Mouse (Mus musculus) monocyte, adult 5-6 weeks (primary cell): ENCODE results near the gene Gtsf1l. TPM values are rescaled to one million over a fixed set of nuclear protein-coding genes. Genes with fewer than 3 reads are reported as not detected.

Source experiments
- ATAC-seq: fragments of 153-309, 156-312 bp; replicated peaks from 2 replicates; pipeline ENCODE4 v1.8.0; 2017; ENCODE audit warnings: mild to moderate bottlenecking; ENCODE audit not compliant: low TSS enrichment, insufficient number of reproducible peaks, severe bottlenecking, poor library complexity, low FRiP score
- total RNA-seq: library from RNA; stranded (forward); fragments of 200-1000, 200-491, 200-594 nt; gene quantifications from 3 replicates; pipeline ENCODE4 v1.2.3, GENCODE M21; 2017

Gene Gtsf1l
- total RNA-seq, 1 experiment from 2014 or later, result not detected

GRCm38 (mm10) chr2:163056584-163056983, 31.1 kb downstream of the Gtsf1l start:
- ATAC-seq, result no peak

DNA sequence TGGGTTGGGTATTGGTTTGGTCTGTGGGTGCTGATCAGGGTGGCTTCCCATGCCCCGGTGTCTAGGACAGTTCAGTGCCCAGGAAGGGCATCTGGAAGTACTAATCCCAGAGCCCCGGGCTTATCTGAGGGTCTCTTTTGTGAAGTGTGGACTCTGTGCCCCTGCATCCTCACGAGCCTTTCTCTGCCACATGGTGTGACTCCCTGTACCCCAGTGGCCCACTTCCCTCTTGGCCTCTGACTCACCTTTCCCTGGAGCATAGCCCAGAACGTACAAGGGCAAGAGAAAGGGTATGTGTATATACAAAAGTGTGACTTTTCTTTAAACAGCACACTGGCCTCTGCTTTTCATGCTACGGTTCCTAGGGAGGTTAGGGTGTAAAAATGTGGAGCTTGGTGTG, 31.9 kb downstream of the Gtsf1l start:
- ATAC-seq, result no peak

- ATAC-seq, result no peak
These were observed 32.7 kb downstream of the Gtsf1l start for GRCm38 (mm10) chr2:163054891-163055494.

DNA sequence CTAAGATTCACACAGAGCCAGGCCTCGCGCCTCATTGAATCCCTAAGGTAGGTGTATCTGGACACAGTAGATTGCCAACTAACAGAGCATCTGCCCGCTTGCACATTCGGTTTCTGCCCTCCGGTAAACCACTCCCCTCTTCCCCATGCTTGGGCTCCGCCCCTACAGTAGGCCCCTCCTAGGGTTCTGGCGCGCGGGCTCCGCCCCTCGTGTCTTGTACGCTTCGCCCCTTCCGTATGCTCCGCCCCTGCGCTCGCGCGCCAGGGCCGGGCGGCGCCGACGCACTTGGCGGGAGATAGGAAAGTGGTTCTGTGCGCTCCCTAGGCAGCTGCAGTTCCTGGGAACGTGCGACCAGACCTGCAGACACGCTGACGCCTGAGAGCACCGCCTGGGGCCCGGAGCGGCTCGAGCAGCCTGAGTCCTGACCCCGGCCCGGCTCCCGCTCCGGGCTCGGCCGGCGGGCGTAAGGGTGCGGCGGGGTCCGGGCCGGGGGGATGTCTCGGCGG, 33.3 kb downstream of the Gtsf1l start, which contains the start of gene Mybl2:
TSS of gene Mybl2 (plus strand) at position 353 of the 506 bp plus-strand sequence.
- peak; percentile 99 for ATAC-seq

GRCm38 (mm10) chr2:163052826-163053225, 34.8 kb downstream of the Gtsf1l start:
- no peak for ATAC-seq

DNA sequence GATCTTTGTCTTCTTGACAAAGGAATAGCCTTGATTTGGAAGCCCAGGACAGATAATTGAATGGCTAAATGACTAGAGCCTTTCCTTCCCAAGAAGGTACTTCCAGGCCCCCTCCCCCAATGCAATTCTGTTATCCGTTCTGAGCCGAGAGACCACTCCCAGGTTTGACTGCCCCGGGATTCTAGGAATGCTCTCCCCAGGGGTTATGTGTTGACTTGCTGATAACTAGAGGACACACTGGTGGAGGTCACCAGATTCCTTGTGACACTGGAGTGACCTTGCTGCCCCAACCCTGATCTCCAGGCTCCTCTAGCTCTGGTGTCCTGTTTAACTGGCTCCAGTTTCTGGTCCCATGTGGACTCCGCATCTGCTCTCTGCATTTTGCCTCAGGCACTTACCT, 35.6 kb downstream of the Gtsf1l start:
- ATAC-seq, result no peak

- no peak for ATAC-seq
These were observed 36.0 kb downstream of the Gtsf1l start for GRCm38 (mm10) chr2:163051691-163052090.

GRCm38 (mm10) chr2:163049116-163049515, 38.5 kb downstream of the Gtsf1l start:
- ATAC-seq, result no peak

- peak; percentile 62; the same call in 1 of the 2 replicates for ATAC-seq
These were observed 39.5 kb downstream of the Gtsf1l start for GRCm38 (mm10) chr2:163048125-163048524.

- no peak for ATAC-seq
These were observed 47.7 kb downstream of the Gtsf1l start for GRCm38 (mm10) chr2:163039940-163040339.

Other genes with a start within 250 kb of the Gtsf1l start
- gene Srsf6, start 156.3 kb downstream of the Gtsf1l start, total RNA-seq, result 153 to 219 TPM (median 160 TPM) in 3 replicates
- 0.32 TPM in 1 of 3 replicates, not detected in the others for gene L3mbtl1, start 144.4 kb downstream of the Gtsf1l start, total RNA-seq
- gene Sgk2, start 100.5 kb downstream of the Gtsf1l start, total RNA-seq, result not detected in 3 replicates
- 22.0 to 34.8 TPM (median 29.3 TPM) in 3 replicates for gene Ift52, start 70.5 kb downstream of the Gtsf1l start, total RNA-seq
- 0.32 to 1.5 TPM in 2 of 3 replicates, not detected in the other for gene Mybl2, start 33.2 kb downstream of the Gtsf1l start, total RNA-seq
- not detected in 3 replicates for gene Tox2, start 115.3 kb upstream of the Gtsf1l start, total RNA-seq